Mouse (Mus musculus): Measurements from ENCODE around the gene Gpx4.

Gpx4 gene

GRCm38 (mm10) chr10:80050244-80050643 is 3.3 kb downstream of the Gpx4 start:
- in situ Hi-C loops (cut with MboI, MseI), result loop anchor here (25.0 kb wide), 1 partner anchor 1463 kb away; the partner anchor contains the start of gene Syde1

- in situ Hi-C loops (cut with MboI, MseI), result loop anchor here (25.0 kb wide), 1 partner anchor 1464 kb away; the partner anchor contains the start of gene Syde1
Measured at GRCm38 (mm10) chr10:80050885-80051617, 4.1 kb downstream of the Gpx4 start.

- in situ Hi-C loops (cut with MboI, MseI), result loop anchor here (25.0 kb wide), 1 partner anchor 1464 kb away; the partner anchor contains the start of gene Syde1
Measured at GRCm38 (mm10) chr10:80051618-80052373, 4.8 kb downstream of the Gpx4 start.

GRCm38 (mm10) chr10:80052374-80052764 is 5.4 kb downstream of the Gpx4 start:
- in situ Hi-C loops (cut with MboI, MseI), result loop anchor here (25.0 kb wide), 1 partner anchor 1465 kb away; the partner anchor contains the start of gene Syde1

- in situ Hi-C loops (cut with MboI, MseI), result loop anchor here (25.0 kb wide), 1 partner anchor 1466 kb away; the partner anchor contains the start of gene Syde1
Measured at GRCm38 (mm10) chr10:80053259-80053780, 6.4 kb downstream of the Gpx4 start.

- in situ Hi-C loops (cut with MboI, MseI), result loop anchor here (25.0 kb wide), 1 partner anchor 1467 kb away; the partner anchor contains the start of gene Syde1
Measured at GRCm38 (mm10) chr10:80053831-80054815, 7.2 kb downstream of the Gpx4 start.

GRCm38 (mm10) chr10:80054911-80055310 is 7.9 kb downstream of the Gpx4 start:
- in situ Hi-C loops (cut with MboI, MseI), result loop anchor here (25.0 kb wide), 1 partner anchor 1468 kb away; the partner anchor contains the start of gene Syde1

GRCm38 (mm10) chr10:80055364-80055763 is 8.4 kb downstream of the Gpx4 start:
- in situ Hi-C loops (cut with MboI, MseI), result loop anchor here (25.0 kb wide), 1 partner anchor 1468 kb away; the partner anchor contains the start of gene Syde1

GRCm38 (mm10) chr10:80055891-80056290 is 8.9 kb downstream of the Gpx4 start:
- in situ Hi-C loops (cut with MboI, MseI), result loop anchor here (25.0 kb wide), 1 partner anchor 1469 kb away; the partner anchor contains the start of gene Syde1

GRCm38 (mm10) chr10:80056506-80056905 is 9.5 kb downstream of the Gpx4 start:
- in situ Hi-C loops (cut with MboI, MseI), result loop anchor here (25.0 kb wide), 1 partner anchor 1469 kb away; the partner anchor contains the start of gene Syde1

- in situ Hi-C loops (cut with MboI, MseI), result loop anchor here (25.0 kb wide), 1 partner anchor 1470 kb away; the partner anchor contains the start of gene Syde1
Measured at GRCm38 (mm10) chr10:80056976-80057682, 10.2 kb downstream of the Gpx4 start.

GRCm38 (mm10) chr10:80057683-80058326 is 10.8 kb downstream of the Gpx4 start:
- in situ Hi-C loops (cut with MboI, MseI), result loop anchor here (25.0 kb wide), 1 partner anchor 1471 kb away; the partner anchor contains the start of gene Syde1

GRCm38 (mm10) chr10:80063104-80063503 is 16.1 kb downstream of the Gpx4 start:
- in situ Hi-C loops (cut with MboI, MseI), result loop anchor here (25.0 kb wide), 1 partner anchor 1476 kb away; the partner anchor contains the start of gene Syde1

GRCm38 (mm10) chr10:80063877-80064650 is 17.1 kb downstream of the Gpx4 start:
- in situ Hi-C loops (cut with MboI, MseI), result loop anchor here (25.0 kb wide), 1 partner anchor 1477 kb away; the partner anchor contains the start of gene Syde1

GRCm38 (mm10) chr10:80069251-80069650 is 22.3 kb downstream of the Gpx4 start:
- in situ Hi-C loops (cut with MboI, MseI), result loop anchor here (25.0 kb wide), 1 partner anchor 1482 kb away; the partner anchor contains the start of gene Syde1

GRCm38 (mm10) chr10:80069948-80070450 is 23.0 kb downstream of the Gpx4 start:
- in situ Hi-C loops (cut with MboI, MseI), result loop anchor here (25.0 kb wide), 1 partner anchor 1483 kb away; the partner anchor contains the start of gene Syde1

- in situ Hi-C loops (cut with MboI, MseI), result loop anchor here (25.0 kb wide), 1 partner anchor 1484 kb away; the partner anchor contains the start of gene Syde1
Measured at GRCm38 (mm10) chr10:80070837-80071515, 24.0 kb downstream of the Gpx4 start.

Measured in regulatory T cell (primary cell).